Mouse (Mus musculus) CH12.LX (cell line): ENCODE data around the gene Zbtb4.

Source experiments
- JUN ChIP-seq: IDR thresholded peaks from 2 replicates; pipeline ENCODE4 v1.6.1; 2011; ENCODE audit warnings: low read depth, mild to moderate bottlenecking, low read length, improper control_type of control experiment, moderate library complexity; ENCODE audit not compliant: insufficient read depth
- MAZ ChIP-seq: IDR thresholded peaks from 2 replicates; pipeline ENCODE4 v1.6.1; 2012; ENCODE audit warnings: low read depth, mild to moderate bottlenecking, inconsistent platforms, low read length, improper control_type of control experiment, moderate library complexity
- POLR2A ChIP-seq: IDR thresholded peaks from 2 replicates; pipeline ENCODE4 v1.6.1; 2011; ENCODE audit warnings: low read depth, mild to moderate bottlenecking, improper control_type of control experiment, low read length
- POLR2AphosphoS2 ChIP-seq: IDR thresholded peaks from 2 replicates; pipeline ENCODE4 v1.6.1; 2011; ENCODE audit warnings: low read depth, low read length, improper control_type of control experiment
- RCOR1 ChIP-seq: conservative IDR thresholded peaks from 2 replicates; pipeline ENCODE4 v1.6.1; 2012; ENCODE audit warnings: low read depth, mild to moderate bottlenecking, inconsistent platforms, low read length, improper control_type of control experiment
- TBP ChIP-seq: conservative IDR thresholded peaks from 2 replicates; pipeline ENCODE4 v1.6.1; 2011; ENCODE audit warnings: low read depth, low read length, improper control_type of control experiment
- USF1 ChIP-seq: IDR thresholded peaks from 2 replicates; pipeline ENCODE4 v1.6.1; 2014; ENCODE audit warnings: low read depth, mild to moderate bottlenecking, inconsistent platforms, low read length, improper control_type of control experiment

- TF ChIP-seq RCOR1 (peak; percentile 10; the same call in 1 of the 2 replicates), USF1 (no peak), MAZ (no peak), POLR2A (no peak), TBP (no peak), POLR2AphosphoS2 (no peak), JUN (no peak)
Measured at GRCm38 (mm10) chr11:69757303-69758089, 8.2 kb upstream of the Zbtb4 start.
